Mouse (Mus musculus): ENCODE results near the gene Dmxl2. TPM values are rescaled to one million over a fixed set of nuclear protein-coding genes. Genes with fewer than 3 reads are reported as not detected.

The Dmxl2 gene
- polyA plus RNA-seq, 1 experiment from 2014 or later = 8.8 TPM

- Histone ChIP-seq H3K27ac (replicated peaks; ENCODE audit: low read depth, low read length) (no peak overlapping the region), H3K4me3 (ENCODE audit: low read depth, low read length) (no peak overlapping the region), H3K27me3 (ENCODE audit: control insufficient read depth, insufficient read depth, low read length) (no peaks in the 10 kb centered on the region), H3K4me2 (ENCODE audit: low read depth, low read length) (no peak overlapping the region), H3K4me1 (ENCODE audit: control insufficient read depth, insufficient read depth, low read length) (no peaks in the 10 kb centered on the region), H3K9me3 (replicated peaks; ENCODE audit: control insufficient read depth, low read length) (no peaks in the 10 kb centered on the region), H3K36me3 (replicated peaks; ENCODE audit: control insufficient read depth, insufficient read depth, low read depth, low read length) (no peaks in the 10 kb centered on the region), H3K9ac (replicated peaks; ENCODE audit: low read length) (no peak overlapping the region)
- ATAC-seq (replicated peaks; ENCODE audit: insufficient number of reproducible peaks, low FRiP score, low TSS enrichment, low read depth) = no peak
- WGBS = 82% methylated on average over 3 of the region's 3 CpGs
- no peak for DNase-seq (ENCODE audit: low spot score)
These were observed 36.1 kb upstream of the Dmxl2 start for GRCm38 (mm10) chr9:54537480-54537879.

- ATAC-seq (replicated peaks; ENCODE audit: insufficient number of reproducible peaks, low FRiP score, low TSS enrichment, low read depth) (no peak), DNase-seq (ENCODE audit: low spot score) (no peak)
- Histone ChIP-seq H3K4me3 (ENCODE audit: low read depth, low read length) (no peak overlapping the region), H3K9ac (replicated peaks; ENCODE audit: low read length) (no peak overlapping the region), H3K9me3 (replicated peaks; ENCODE audit: control insufficient read depth, low read length) (no peaks in the 10 kb centered on the region), H3K27me3 (ENCODE audit: control insufficient read depth, insufficient read depth, low read length) (no peaks in the 10 kb centered on the region), H3K27ac (replicated peaks; ENCODE audit: low read depth, low read length) (no peak overlapping the region), H3K4me1 (ENCODE audit: control insufficient read depth, insufficient read depth, low read length) (no peaks in the 10 kb centered on the region), H3K4me2 (ENCODE audit: low read depth, low read length) (no peak overlapping the region), H3K36me3 (replicated peaks; ENCODE audit: control insufficient read depth, insufficient read depth, low read depth, low read length) (no peaks in the 10 kb centered on the region)
- WGBS = 58% methylated on average over 4 of the region's 4 CpGs
These were observed 35.6 kb upstream of the Dmxl2 start for GRCm38 (mm10) chr9:54537030-54537429.

DNA sequence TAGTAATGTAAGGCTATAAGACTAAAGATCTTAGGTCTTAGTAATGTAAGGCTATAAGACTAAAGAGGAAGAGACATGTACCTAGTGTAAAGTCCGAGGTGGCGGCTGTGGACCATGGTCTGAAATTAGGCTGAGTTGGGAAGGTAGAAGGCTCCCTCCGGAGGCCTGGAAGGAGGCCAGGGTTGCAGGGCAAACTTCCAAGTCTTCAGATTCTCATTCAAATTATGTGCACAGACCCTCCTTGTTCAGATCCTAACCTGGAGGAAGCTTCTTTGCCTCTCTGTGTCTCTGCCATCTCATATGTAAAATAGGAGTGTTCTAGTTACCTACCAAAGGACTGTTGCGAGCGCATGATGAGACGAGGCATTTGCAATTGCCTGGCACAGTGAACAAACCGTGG lies 34.8 kb upstream of the Dmxl2 start:
- 84% methylated on average over 7 of the region's 7 CpGs for WGBS

GRCm38 (mm10) chr9:54533975-54534374 lies 32.5 kb upstream of the Dmxl2 start:
- Histone ChIP-seq H3K4me1 (ENCODE audit: control insufficient read depth, insufficient read depth, low read length) (no peaks in the 10 kb centered on the region), H3K4me3 (ENCODE audit: low read depth, low read length) (no peak overlapping the region), H3K9me3 (replicated peaks; ENCODE audit: control insufficient read depth, low read length) (no peaks in the 10 kb centered on the region), H3K27ac (replicated peaks; ENCODE audit: low read depth, low read length) (no peak overlapping the region), H3K4me2 (ENCODE audit: low read depth, low read length) (no peak overlapping the region), H3K9ac (replicated peaks; ENCODE audit: low read length) (no peak overlapping the region), H3K36me3 (replicated peaks; ENCODE audit: control insufficient read depth, insufficient read depth, low read depth, low read length) (no peaks in the 10 kb centered on the region), H3K27me3 (ENCODE audit: control insufficient read depth, insufficient read depth, low read length) (no peaks in the 10 kb centered on the region)
- 78% methylated on average over 5 of the region's 5 CpGs for WGBS
- ATAC-seq (replicated peaks; ENCODE audit: insufficient number of reproducible peaks, low FRiP score, low TSS enrichment, low read depth) (no peak), DNase-seq (ENCODE audit: low spot score) (no peak)

More for the DNA sequence above, 34.8 kb upstream of the Dmxl2 start:
- Histone ChIP-seq H3K9me3 (replicated peaks; ENCODE audit: control insufficient read depth, low read length) (no peaks in the 10 kb centered on the region), H3K4me2 (ENCODE audit: low read depth, low read length) (no peak overlapping the region), H3K4me1 (ENCODE audit: control insufficient read depth, insufficient read depth, low read length) (no peaks in the 10 kb centered on the region), H3K27ac (replicated peaks; ENCODE audit: low read depth, low read length) (no peak overlapping the region), H3K27me3 (ENCODE audit: control insufficient read depth, insufficient read depth, low read length) (no peaks in the 10 kb centered on the region), H3K9ac (replicated peaks; ENCODE audit: low read length) (no peak overlapping the region), H3K4me3 (ENCODE audit: low read depth, low read length) (no peak overlapping the region), H3K36me3 (replicated peaks; ENCODE audit: control insufficient read depth, insufficient read depth, low read depth, low read length) (no peaks in the 10 kb centered on the region)
- ATAC-seq (replicated peaks; ENCODE audit: insufficient number of reproducible peaks, low FRiP score, low TSS enrichment, low read depth) (no peak), DNase-seq (ENCODE audit: low spot score) (no peak)

DNA sequence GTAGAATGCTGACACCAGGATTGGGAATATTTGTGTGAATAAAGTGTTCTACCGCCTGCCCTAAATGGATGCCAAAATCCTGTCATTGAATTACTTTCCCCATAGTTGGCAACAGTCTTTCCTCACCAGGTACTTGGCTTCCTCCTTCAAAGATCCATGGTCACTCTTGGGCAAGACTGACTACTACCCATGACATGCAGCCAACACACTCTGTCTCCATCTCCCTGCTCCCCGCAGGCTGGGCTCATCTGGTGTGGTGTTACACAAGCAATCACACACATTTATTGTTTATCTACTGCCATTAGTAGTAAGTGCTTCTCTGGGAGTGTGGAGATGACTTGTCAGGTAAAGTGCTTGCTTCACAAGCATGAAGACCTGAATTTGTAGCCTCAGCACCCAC lies 31.5 kb upstream of the Dmxl2 start:
- no peak overlapping the region for H3K27ac ChIP-seq (replicated peaks; ENCODE audit: low read depth, low read length)
- H3K9ac ChIP-seq (replicated peaks; ENCODE audit: low read length) = no peak overlapping the region
- ATAC-seq (replicated peaks; ENCODE audit: insufficient number of reproducible peaks, low FRiP score, low TSS enrichment, low read depth) (no peak), DNase-seq (ENCODE audit: low spot score) (no peak)
- WGBS = 89% methylated on average over 2 of the region's 2 CpGs
- no peak overlapping the region for H3K4me2 ChIP-seq (ENCODE audit: low read depth, low read length)
- H3K9me3 ChIP-seq (replicated peaks; ENCODE audit: control insufficient read depth, low read length) = no peaks in the 10 kb centered on the region
- H3K27me3 ChIP-seq (ENCODE audit: control insufficient read depth, insufficient read depth, low read length) = no peaks in the 10 kb centered on the region
- H3K4me1 ChIP-seq (ENCODE audit: control insufficient read depth, insufficient read depth, low read length) = no peaks in the 10 kb centered on the region
- no peaks in the 10 kb centered on the region for H3K36me3 ChIP-seq (replicated peaks; ENCODE audit: control insufficient read depth, insufficient read depth, low read depth, low read length)
- no peak overlapping the region for H3K4me3 ChIP-seq (ENCODE audit: low read depth, low read length)

DNA sequence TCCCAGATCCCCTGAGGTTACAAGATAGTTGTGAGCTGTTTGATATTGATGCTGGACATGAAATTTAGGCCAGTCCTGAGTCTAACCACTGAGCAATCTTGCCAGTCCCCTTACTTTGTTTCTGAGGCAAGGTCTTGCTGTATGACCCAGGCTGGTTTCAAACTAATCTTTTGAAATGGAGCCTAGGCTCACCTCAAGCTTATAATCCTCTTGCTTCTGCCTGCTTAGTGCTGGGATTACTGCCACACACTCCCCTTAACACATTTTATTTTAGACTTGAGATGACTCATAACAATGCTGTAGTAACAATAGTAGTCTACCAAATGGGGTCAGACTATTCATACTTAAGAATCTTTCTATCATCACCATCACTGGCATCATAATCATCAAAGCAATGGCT lies 30.0 kb upstream of the Dmxl2 start:
- no peaks in the 10 kb centered on the region for H3K4me1 ChIP-seq (ENCODE audit: control insufficient read depth, insufficient read depth, low read length)
- H3K4me2 ChIP-seq (ENCODE audit: low read depth, low read length) = no peak overlapping the region
- H3K9ac ChIP-seq (replicated peaks; ENCODE audit: low read length) = no peak overlapping the region
- H3K27ac ChIP-seq (replicated peaks; ENCODE audit: low read depth, low read length) = no peak overlapping the region
- ATAC-seq (replicated peaks; ENCODE audit: insufficient number of reproducible peaks, low FRiP score, low TSS enrichment, low read depth) (no peak), DNase-seq (ENCODE audit: low spot score) (no peak)
- H3K9me3 ChIP-seq (replicated peaks; ENCODE audit: control insufficient read depth, low read length) = no peaks in the 10 kb centered on the region
- H3K4me3 ChIP-seq (ENCODE audit: low read depth, low read length) = no peak overlapping the region
- no peaks in the 10 kb centered on the region for H3K27me3 ChIP-seq (ENCODE audit: control insufficient read depth, insufficient read depth, low read length)
- H3K36me3 ChIP-seq (replicated peaks; ENCODE audit: control insufficient read depth, insufficient read depth, low read depth, low read length) = no peaks in the 10 kb centered on the region

DNA sequence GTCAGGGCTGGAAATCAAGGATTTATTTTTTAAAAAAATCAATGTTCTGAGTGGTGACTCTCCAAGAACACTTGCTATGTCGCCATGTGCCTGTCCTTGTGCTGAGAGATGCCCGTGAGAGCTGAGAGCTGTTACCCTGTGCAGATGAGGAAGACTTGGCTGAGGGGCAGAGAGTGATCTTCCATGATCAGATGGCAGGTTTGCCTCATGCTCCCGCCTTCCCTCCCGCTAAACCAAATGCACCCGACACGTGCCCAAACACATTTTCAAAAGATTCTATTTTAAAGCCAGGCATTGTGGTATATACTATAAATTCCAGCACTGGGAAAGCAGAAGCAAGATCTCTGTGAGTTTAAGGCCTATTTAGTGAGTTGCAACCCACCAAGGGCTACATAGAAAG lies 29.4 kb upstream of the Dmxl2 start:
- no peak overlapping the region for H3K4me2 ChIP-seq (ENCODE audit: low read depth, low read length)
- no peak overlapping the region for H3K4me3 ChIP-seq (ENCODE audit: low read depth, low read length)
- no peaks in the 10 kb centered on the region for H3K9me3 ChIP-seq (replicated peaks; ENCODE audit: control insufficient read depth, low read length)
- DNase-seq (ENCODE audit: low spot score) = no peak
- no peaks in the 10 kb centered on the region for H3K4me1 ChIP-seq (ENCODE audit: control insufficient read depth, insufficient read depth, low read length)
- WGBS = 85% methylated on average over 6 of the region's 6 CpGs
- H3K27me3 ChIP-seq (ENCODE audit: control insufficient read depth, insufficient read depth, low read length) = no peaks in the 10 kb centered on the region
- H3K9ac ChIP-seq (replicated peaks; ENCODE audit: low read length) = no peak overlapping the region
- no peak overlapping the region for H3K27ac ChIP-seq (replicated peaks; ENCODE audit: low read depth, low read length)
- no peak for ATAC-seq (replicated peaks; ENCODE audit: insufficient number of reproducible peaks, low FRiP score, low TSS enrichment, low read depth)
- H3K36me3 ChIP-seq (replicated peaks; ENCODE audit: control insufficient read depth, insufficient read depth, low read depth, low read length) = no peaks in the 10 kb centered on the region

- ATAC-seq (replicated peaks; ENCODE audit: insufficient number of reproducible peaks, low FRiP score, low TSS enrichment, low read depth) = no peak
- H3K27ac ChIP-seq (replicated peaks; ENCODE audit: low read depth, low read length) = no peak overlapping the region
- no peaks in the 10 kb centered on the region for H3K4me1 ChIP-seq (ENCODE audit: control insufficient read depth, insufficient read depth, low read length)
- H3K4me2 ChIP-seq (ENCODE audit: low read depth, low read length) = no peak overlapping the region
- 67% methylated on average over 2 of the region's 2 CpGs for WGBS
- no peaks in the 10 kb centered on the region for H3K36me3 ChIP-seq (replicated peaks; ENCODE audit: control insufficient read depth, insufficient read depth, low read depth, low read length)
- H3K27me3 ChIP-seq (ENCODE audit: control insufficient read depth, insufficient read depth, low read length) = no peaks in the 10 kb centered on the region
- H3K9ac ChIP-seq (replicated peaks; ENCODE audit: low read length) = no peak overlapping the region
- H3K4me3 ChIP-seq (ENCODE audit: low read depth, low read length) = no peak overlapping the region
- no peak for DNase-seq (ENCODE audit: low spot score)
- H3K9me3 ChIP-seq (replicated peaks; ENCODE audit: control insufficient read depth, low read length) = no peaks in the 10 kb centered on the region
These were observed 28.5 kb upstream of the Dmxl2 start for GRCm38 (mm10) chr9:54529950-54530349.

DNA sequence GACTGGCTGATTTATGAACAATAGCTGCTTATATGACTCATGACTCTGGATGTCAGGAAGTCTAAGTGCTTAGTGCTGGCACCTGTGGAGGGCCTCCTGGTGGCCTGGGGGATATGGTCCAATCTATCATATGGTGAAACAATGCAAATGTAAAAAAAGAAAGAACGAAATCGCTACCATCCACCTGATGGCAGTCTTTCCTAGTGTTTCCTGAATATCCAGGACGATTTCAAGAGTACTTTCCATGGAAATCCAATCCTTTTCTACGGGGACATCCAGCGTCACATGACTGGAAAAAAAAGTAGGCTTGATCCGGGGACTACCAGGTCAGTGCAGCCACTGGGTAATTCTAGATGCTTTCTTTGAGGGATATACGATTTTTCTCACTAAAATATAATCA lies 26.3 kb upstream of the Dmxl2 start:
- WGBS = 71% methylated on average over 7 of the region's 7 CpGs
- H3K4me1 ChIP-seq (ENCODE audit: control insufficient read depth, insufficient read depth, low read length) = no peaks in the 10 kb centered on the region
- ATAC-seq (replicated peaks; ENCODE audit: insufficient number of reproducible peaks, low FRiP score, low TSS enrichment, low read depth) = no peak

More for the DNA sequence above, 26.3 kb upstream of the Dmxl2 start:
- Histone ChIP-seq H3K27ac (replicated peaks; ENCODE audit: low read depth, low read length) (no peak overlapping the region), H3K4me2 (ENCODE audit: low read depth, low read length) (no peak overlapping the region), H3K9ac (replicated peaks; ENCODE audit: low read length) (no peak overlapping the region), H3K9me3 (replicated peaks; ENCODE audit: control insufficient read depth, low read length) (no peaks in the 10 kb centered on the region), H3K36me3 (replicated peaks; ENCODE audit: control insufficient read depth, insufficient read depth, low read depth, low read length) (no peaks in the 10 kb centered on the region), H3K27me3 (ENCODE audit: control insufficient read depth, insufficient read depth, low read length) (no peaks in the 10 kb centered on the region), H3K4me3 (ENCODE audit: low read depth, low read length) (no peak overlapping the region)
- DNase-seq (ENCODE audit: low spot score) = no peak

Data from embryonic facial prominence, embryonic 11.5 days (tissue).